In the genomic region with DNA sequence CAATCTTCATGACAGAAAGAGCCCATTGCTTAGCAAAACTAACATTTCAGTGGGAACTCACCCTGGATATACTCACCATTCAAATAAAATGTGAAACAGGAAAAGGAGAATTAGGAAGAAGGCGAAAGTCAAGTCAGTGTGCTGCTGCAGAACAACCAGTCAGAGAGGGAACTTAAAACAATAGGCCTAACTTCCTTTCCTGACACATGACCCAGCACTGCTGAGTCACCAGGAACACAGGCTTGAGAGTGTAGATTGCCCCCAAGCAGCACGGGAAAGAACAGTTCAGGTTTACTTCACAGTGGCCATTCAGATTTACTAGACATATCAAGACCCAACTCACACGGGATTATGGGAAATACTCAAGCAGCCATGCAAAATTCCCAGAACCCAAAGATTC, we compare ENCODE assay signal across 8 mouse cellular contexts.
DNase-seq lines count a peak whose midpoint lies in the region; ATAC-seq and TF ChIP-seq lines count a peak whose summit lies in the region.

No protein-coding gene starts in this region.

- H3K36me3 ChIP-seq in kidney, adult 2 months (ENCODE audit: control insufficient read depth, insufficient read depth, low read length): no peaks in the 10 kb centered on the region
- H3K36me3 ChIP-seq in kidney, embryonic 16.5 days (ENCODE audit: insufficient read depth, low read length): no peaks in the 10 kb centered on the region
- H3K36me3 ChIP-seq in hindbrain, embryonic 14.5 days (replicated peaks; ENCODE audit: control insufficient read depth, insufficient read depth): no peaks in the 10 kb centered on the region

- no peak overlapping the region for H3K9ac ChIP-seq in kidney, embryonic 16.5 days (replicated peaks; ENCODE audit: low read length)
- H3K9ac ChIP-seq in hindbrain, embryonic 14.5 days: no peak overlapping the region

- TF ChIP-seq POLR2A in kidney, adult 2 months (IDR thresholded peaks at IDR 0.05; ENCODE audit: low read depth, low read length): no peak

- peak; percentile 99 for ATAC-seq in granulocyte monocyte progenitor cell, adult 5-6 weeks (replicated peaks; ENCODE audit: poor library complexity, severe bottlenecking)
- peak; percentile 61; the same call in 1 of the 2 replicates for ATAC-seq in kidney, embryonic 16.5 days (ENCODE audit: low FRiP score, low TSS enrichment)
- ATAC-seq in hindbrain, embryonic 14.5 days (ENCODE audit: low FRiP score): no peak

- WGBS in kidney, adult 2 months: 61% methylated on average over 3 of the region's 3 CpGs
- 49% methylated on average over 3 of the region's 3 CpGs for WGBS in kidney, embryonic 16.5 days
- whole genome bisulfite sequencing in hindbrain, embryonic 14.5 days: 73% methylated on average over 3 of the region's 3 CpGs

- peak; percentile 46 for DNase-seq in kidney, adult 2 months
- DNase-seq in kidney, adult 11 months: no peak
- peak; percentile 12 for DNase-seq in skeletal muscle tissue, adult 2 months (ENCODE audit: low read depth, low spot score)
- DNase-seq in right cerebral cortex, postnatal 4 days: no peak
- no peak for DNase-seq in hindbrain, embryonic 14.5 days (ENCODE audit: low spot score)
- no peak for DNase-seq in left cerebral cortex, postnatal 10 days (ENCODE audit: extremely low spot score in 1 of 2, low spot score in 2 of 2)

- no peak overlapping the region for H3K27ac ChIP-seq in kidney, adult 2 months (ENCODE audit: insufficient read depth, low read depth, low read length)
- peak overlapping the region; percentile 24; the same call in 1 of the 2 replicates for H3K27ac ChIP-seq in kidney, embryonic 16.5 days (ENCODE audit: low read length)
- H3K27ac ChIP-seq in hindbrain, embryonic 14.5 days: no peak overlapping the region

- no peak for TF ChIP-seq CTCF in kidney, adult 2 months (conservative IDR thresholded peaks at IDR 0.05; ENCODE audit: insufficient read depth, insufficient read length, low read depth, low read length)

- no peak overlapping the region for H3K4me3 ChIP-seq in kidney, adult 2 months (ENCODE audit: insufficient read depth, low read depth, low read length)
- no peak overlapping the region for H3K4me3 ChIP-seq in kidney, embryonic 16.5 days (ENCODE audit: low read length)
- no peak overlapping the region for H3K4me3 ChIP-seq in hindbrain, embryonic 14.5 days (replicated peaks; ENCODE audit: low read length)

- H3K4me1 ChIP-seq in kidney, adult 2 months (ENCODE audit: control insufficient read depth, insufficient read depth, low read length): no peaks in the 10 kb centered on the region
- H3K4me1 ChIP-seq in kidney, embryonic 16.5 days (ENCODE audit: insufficient read depth, low read length): peaks cover 18% of the 10 kb centered on the region; the same call in 1 of the 2 replicates
- no peaks in the 10 kb centered on the region for H3K4me1 ChIP-seq in hindbrain, embryonic 14.5 days (replicated peaks; ENCODE audit: control insufficient read depth, insufficient read depth, low read length)

- H3K27me3 ChIP-seq in kidney, adult 2 months (replicated peaks; ENCODE audit: control insufficient read depth, insufficient read depth, low read length): no peaks in the 10 kb centered on the region
- H3K27me3 ChIP-seq in kidney, embryonic 16.5 days (ENCODE audit: insufficient read depth, low read length): no peaks in the 10 kb centered on the region
- no peaks in the 10 kb centered on the region for H3K27me3 ChIP-seq in hindbrain, embryonic 14.5 days (ENCODE audit: control insufficient read depth, insufficient read depth, low read length)

- intact Hi-C loops in left cerebral cortex, postnatal 10 days (cut with DNase I): no loop called here

- no peaks in the 10 kb centered on the region for H3K9me3 ChIP-seq in kidney, embryonic 16.5 days (ENCODE audit: low read length)
- no peaks in the 10 kb centered on the region for H3K9me3 ChIP-seq in hindbrain, embryonic 14.5 days (ENCODE audit: control insufficient read depth, low read length)

- no peak overlapping the region for H3K4me2 ChIP-seq in kidney, embryonic 16.5 days (replicated peaks; ENCODE audit: low read depth, low read length)
- H3K4me2 ChIP-seq in hindbrain, embryonic 14.5 days (replicated peaks): no peak overlapping the region

Comparison
In these comparisons a context has a peak if more than half of its experiments do, and no peak if none do; other contexts are left out.
1. DNase-seq: peak in kidney, adult 2 months (single experiment) and skeletal muscle tissue, adult 2 months (single experiment); none in kidney, adult 11 months (single experiment), right cerebral cortex, postnatal 4 days (single experiment), hindbrain, embryonic 14.5 days (single experiment) and left cerebral cortex, postnatal 10 days (0 of 2).